Mouse (Mus musculus): ENCODE results near the gene Tmem242.

DNA sequence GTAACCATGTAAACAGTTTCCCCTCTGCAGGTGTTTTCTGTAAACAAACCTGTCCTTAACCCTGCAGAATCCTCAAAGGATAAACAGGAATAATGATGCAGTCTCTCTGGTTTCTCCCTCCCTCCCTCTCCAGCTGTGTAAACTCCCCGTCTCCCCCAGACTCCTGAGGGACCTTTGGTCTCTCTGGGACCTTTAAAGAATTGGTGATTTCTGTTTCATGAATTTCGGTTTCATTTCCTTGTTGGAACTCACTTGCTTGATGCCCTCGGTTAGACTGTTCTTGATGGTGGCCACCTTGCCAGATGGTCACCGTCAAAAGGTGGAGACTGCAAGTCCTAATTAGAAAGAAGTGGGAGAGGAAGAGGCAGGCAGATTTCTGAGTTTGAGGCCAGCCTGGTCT lies 43.4 kb upstream of the Tmem242 start:
- no peak for TF ChIP-seq CTCF (IDR thresholded peaks at IDR 0.05; ENCODE audit: control insufficient read depth, insufficient read depth, insufficient replicate concordance, low read depth, low read length)
- TF ChIP-seq POLR2A (IDR thresholded peaks at IDR 0.05; ENCODE audit: control insufficient read depth, low read depth, low read length), result no peak
